Mouse (Mus musculus) urinary bladder, postnatal 14 days (tissue): ENCODE results near the gene Ric8a.

Experiments used
- DNase-seq: peaks from one replicate; pipeline ENCODE4 v3.0.0; 2021; ENCODE audit warnings: low spot score

Gene Ric8a

DNA sequence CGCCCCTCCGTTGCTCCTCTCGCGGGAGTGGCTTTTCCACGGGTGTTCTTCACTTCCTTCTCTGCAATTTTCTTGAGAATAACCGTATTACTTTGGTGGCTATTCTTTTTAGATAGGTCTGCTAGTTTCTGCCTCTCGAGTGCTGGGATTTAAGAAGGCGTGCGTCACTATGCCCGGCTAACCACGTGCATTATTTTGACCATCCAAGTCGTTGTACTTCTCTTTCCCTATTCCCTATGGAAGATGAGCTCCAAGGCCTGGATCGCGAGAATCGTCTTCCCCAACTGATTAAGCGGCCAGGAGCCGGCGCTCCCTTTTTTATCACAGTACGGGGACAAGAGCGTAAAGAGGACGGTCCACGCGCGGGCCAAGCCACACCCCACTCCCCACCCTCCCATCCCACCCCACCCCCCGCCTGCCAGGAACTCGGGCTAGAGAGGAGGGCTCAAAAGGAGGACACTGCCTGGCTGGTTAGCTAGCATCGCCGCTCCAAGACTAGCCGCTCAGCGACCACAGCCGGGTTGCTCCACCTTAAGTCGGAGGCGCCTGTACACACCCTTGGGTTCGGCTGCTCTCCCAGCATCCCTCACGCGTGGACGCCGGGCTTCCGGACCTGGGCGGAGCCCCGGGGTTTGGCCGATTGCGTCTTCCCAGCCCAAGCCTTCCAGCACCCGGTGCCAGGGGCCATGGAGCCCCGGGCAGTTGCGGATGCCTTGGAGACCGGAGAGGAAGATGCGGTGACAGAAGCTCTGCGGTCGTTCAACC lies at the start of gene Ric8a:
TSS of gene Ric8a (plus strand) at position 173 of the 765 bp plus-strand sequence.
- DNase-seq, result peak; percentile 93

GRCm38 (mm10) chr7:140810496-140810895 lies 46.3 kb upstream of the Ric8a start:
- DNase-seq, result no peak

DNA sequence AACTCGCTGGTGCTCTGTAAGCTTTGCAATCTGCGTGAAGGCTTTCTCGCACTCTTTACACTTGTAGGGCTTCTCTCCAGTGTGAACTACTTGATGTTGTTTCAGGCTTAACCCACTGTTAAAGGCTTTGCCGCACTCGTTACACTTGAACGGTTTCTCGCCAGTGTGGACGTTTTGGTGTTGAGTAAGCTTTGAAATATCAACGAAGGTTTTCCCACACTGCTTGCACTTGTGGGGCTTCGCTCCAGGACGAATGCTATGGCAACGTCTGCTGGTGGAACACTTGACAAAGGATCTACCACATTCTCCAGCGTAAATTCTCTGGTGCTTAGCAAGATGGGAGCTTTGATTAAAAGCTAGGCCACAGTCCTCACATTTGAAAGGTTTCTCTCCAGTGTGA lies 45.0 kb upstream of the Ric8a start:
- DNase-seq, result no peak

- DNase-seq, result no peak
Observed at GRCm38 (mm10) chr7:140812850-140813249, 43.9 kb upstream of the Ric8a start.

GRCm38 (mm10) chr7:140820173-140820572 lies 36.6 kb upstream of the Ric8a start:
- no peak for DNase-seq

DNA sequence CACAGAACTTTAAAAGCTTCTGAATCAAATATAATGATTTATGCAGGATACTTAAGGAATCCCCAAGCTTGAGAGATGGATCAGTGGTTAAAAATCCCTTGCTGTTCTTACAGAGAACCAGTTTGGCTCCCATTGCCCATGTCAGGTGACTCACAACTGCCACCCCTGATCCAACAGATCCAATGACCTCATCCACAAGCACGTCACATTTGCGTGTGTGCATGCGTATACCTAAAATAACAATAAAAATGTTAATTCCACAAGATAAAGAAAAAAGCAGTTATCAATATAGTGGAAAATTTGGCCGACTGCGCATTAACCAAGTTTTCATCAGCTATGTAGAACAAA lies 35.5 kb upstream of the Ric8a start:
- DNase-seq, result no peak

- no peak for DNase-seq
Observed at GRCm38 (mm10) chr7:140821653-140822329, 35.0 kb upstream of the Ric8a start, which contains the start of gene Zfp941. Gene Zfp941 (minus strand): TSS chr7:140822178.

- no peak for DNase-seq
Observed at GRCm38 (mm10) chr7:140822731-140823130, 34.0 kb upstream of the Ric8a start.

DNA sequence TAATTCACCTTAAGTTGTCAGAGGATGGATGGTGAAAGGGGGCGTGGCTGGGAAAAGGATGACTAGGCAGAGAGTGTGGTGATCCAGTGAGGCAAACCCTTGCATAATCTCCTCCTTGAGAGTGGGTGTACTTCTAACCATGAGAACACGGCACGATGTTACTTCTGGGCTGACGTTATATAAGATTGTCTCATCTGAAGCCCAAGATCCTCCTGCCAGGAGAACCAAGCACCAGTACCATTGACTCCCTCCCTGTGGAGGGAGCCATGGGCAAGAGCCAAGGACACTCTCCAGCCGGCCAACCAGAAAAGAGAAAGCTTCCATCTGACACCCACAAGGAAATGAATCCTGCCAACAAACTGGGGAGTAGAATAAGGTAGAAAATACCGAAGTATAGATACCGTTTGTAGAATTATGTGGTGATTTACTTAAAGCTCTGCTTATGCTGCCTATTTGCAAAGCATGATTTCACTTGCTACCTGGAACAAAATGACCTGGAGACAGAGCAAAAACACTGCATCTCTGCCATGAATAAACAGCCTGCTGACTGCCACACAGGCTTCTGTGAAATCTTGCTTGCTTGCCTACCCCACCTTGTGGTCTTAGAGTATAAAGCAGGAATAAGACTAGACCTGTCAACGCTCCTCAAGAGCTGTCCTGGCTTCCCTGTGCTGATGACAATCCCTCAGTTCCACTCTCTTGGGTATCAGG lies 28.4 kb upstream of the Ric8a start:
- no peak for DNase-seq

DNA sequence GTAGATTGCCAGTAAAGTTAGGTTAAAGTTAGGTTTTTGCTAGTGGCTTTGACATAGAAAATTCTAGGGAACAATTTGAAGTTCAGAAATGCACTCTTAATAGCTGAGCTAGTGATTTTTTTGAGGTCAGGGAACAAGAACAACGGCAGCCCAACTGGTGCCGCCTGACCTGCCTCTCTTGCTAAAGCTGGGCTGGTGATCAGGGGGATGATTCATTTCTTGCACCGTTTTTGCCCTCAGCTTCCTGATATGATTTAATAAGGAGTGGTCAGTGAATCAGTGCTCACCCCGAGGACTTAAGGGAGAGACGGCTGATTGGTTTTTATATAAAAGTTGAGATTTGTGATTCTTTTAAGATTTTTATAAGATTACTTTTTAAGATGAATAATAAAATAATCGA lies 25.3 kb upstream of the Ric8a start:
- no peak for DNase-seq

- DNase-seq, result no peak
Observed at GRCm38 (mm10) chr7:140833341-140833740, 23.4 kb upstream of the Ric8a start.

DNA sequence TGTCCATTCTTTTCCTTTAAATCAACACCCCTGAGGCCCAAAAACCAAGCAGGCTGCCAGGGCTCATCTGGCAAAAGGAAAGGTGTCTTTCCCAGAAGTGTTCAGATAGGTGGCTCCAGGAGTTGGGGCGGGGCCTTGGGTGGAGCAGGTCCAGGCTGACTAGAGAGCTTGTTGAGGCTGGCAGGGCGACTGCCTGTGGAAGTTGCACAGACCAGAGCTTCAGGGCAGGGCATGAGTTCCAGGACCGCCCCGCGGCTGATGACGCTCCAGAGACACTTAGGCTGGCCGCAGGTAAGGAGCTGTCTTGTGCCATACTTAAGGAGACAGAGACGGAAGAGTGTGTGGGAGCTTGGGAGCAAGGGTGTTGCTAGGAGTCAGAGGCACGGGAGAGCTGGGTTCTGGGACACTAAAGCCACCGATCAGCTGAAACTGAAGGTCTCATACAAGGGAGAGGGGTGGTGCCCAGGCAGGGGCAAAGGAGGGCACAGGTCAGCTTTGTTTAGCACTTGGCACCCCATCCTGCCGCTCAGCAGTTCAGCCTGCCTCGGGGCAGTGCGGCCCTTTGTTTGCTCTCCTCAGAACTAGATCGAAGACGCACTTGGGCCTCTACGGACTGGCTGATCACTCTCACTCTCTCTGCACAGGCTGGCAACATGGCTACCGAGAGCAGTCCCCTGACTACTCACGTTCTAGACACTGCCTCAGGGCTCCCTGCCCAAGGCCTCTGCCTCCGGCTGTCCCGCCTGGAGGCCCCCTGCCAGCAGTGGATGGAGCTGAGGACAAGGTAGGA lies 21.6 kb upstream of the Ric8a start, which contains the start of gene Urah:
TSS of gene Urah (plus strand) at position 51 of the 790 bp plus-strand sequence.
- peak; percentile 77 for DNase-seq

DNA sequence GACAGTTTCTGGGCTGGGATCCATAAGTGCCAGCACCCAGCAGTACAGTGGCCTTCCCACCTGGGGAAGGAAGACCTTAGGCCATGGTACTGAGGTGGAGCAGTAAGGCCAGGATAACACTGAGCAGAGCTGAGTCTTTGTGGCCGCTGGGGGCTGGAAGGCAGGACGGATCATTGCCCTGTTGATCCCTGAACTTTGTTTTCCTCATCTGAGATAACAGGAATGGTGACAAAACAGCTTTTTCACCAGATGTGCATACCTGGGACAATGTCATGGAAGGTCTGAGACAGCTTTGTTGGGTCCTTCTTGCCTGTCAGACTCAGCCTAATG lies 21.0 kb upstream of the Ric8a start:
- DNase-seq, result no peak

- no peak for DNase-seq
Observed at GRCm38 (mm10) chr7:140836243-140837115, 20.3 kb upstream of the Ric8a start.

DNA sequence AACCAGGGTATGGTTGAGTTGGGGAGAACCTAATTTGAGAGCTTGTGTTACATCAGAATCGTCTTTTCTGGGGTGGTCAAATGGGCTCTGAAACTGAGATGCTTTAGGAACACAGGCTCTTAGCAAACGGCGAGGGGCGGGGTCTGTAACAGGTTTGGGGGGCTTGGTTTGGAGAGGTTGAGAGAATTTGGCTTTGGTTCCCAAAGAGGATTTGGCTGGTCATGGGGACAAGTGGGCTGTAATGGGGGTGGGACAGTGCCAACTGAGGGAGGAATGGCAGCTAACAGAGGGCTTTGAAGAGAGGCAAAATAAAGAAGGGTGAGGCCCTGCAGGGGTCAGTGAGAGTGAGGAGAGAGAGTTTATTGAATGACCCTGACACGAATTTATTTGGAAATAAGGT lies 17.2 kb upstream of the Ric8a start:
- no peak for DNase-seq

GRCm38 (mm10) chr7:140840750-140841735 lies 15.7 kb upstream of the Ric8a start:
- peak; percentile 53 for DNase-seq

DNA sequence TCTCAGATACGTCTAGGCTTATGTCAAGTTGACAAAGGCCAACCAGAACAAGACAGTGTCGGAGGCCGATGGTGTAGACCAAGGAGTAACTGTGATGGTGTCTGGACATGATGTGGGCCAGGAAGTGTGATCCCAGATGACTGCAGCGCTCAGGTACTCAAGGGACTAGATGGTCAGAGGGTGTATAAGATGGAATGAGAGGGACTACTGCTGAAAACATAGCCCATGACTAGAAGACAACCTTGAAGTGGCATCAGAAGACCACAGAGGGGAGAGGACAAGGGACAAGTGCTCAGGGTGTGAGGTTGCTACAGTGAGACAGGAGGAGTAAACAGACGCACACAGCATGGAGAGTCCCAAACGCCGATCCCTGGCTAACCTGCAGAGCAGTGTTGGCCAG lies 13.0 kb upstream of the Ric8a start:
- no peak for DNase-seq

- DNase-seq, result peak; percentile 94
Observed at GRCm38 (mm10) chr7:140844905-140845665, 11.7 kb upstream of the Ric8a start, which contains the start of gene Scgb1c1. Gene Scgb1c1 (plus strand): TSS chr7:140845547.

- DNase-seq, result no peak
Observed at GRCm38 (mm10) chr7:140845683-140846082, 11.1 kb upstream of the Ric8a start.
